Mouse (Mus musculus) heart, adult 10 weeks (tissue): ENCODE results near the gene Elk1. TPM values are rescaled to one million over a fixed set of nuclear protein-coding genes. Genes with fewer than 3 reads are reported as not detected.

Experiments
- polyA plus RNA-seq: library from polyadenylated mRNA; stranded (reverse); fragments of 350-450 nt; fragmentation: Illumina TruSeq; extraction: RNeasy Lipid Tissue Mini Kit (QIAGEN cat#74804); gene quantifications from one replicate; pipeline ENCODE4 v1.2.3, GENCODE M21; 2014; ENCODE audit warnings: low read depth, low replicate concordance

Elk1 gene
- polyA plus RNA-seq: 11.5 TPM

GRCm38 (mm10) chrX:20950191-20950880 is at the start of gene Elk1:
Gene Elk1, minus strand, starts transcription at chrX:20950608.

GRCm38 (mm10) chrX:20961477-20962378 is 11.3 kb upstream of the Elk1 start, which contains the start of gene Uxt:
Gene Uxt, minus strand, starts transcription at chrX:20962017.

GRCm38 (mm10) chrX:20931364-20931763 is 19.0 kb downstream of the Elk1 start, which contains the start of gene Cfp:
Gene Cfp, minus strand, starts transcription at chrX:20931555.

GRCm38 (mm10) chrX:20920844-20921364 is 29.5 kb downstream of the Elk1 start, which contains the start of gene Syn1:
Gene Syn1, minus strand, starts transcription at chrX:20921004.

Other genes with a start within 250 kb of the Elk1 start
- 7.5 TPM for gene Usp11, start 246.7 kb downstream of the Elk1 start, polyA plus RNA-seq
- 117 TPM for gene Araf, start 152.8 kb downstream of the Elk1 start, polyA plus RNA-seq
- 8.4 TPM for gene Timp1, start 80.4 kb downstream of the Elk1 start, polyA plus RNA-seq
- gene Syn1, start 29.6 kb downstream of the Elk1 start, polyA plus RNA-seq: 0.13 TPM
- gene Cfp, start 19.1 kb downstream of the Elk1 start, polyA plus RNA-seq: 12.5 TPM
- gene Uxt, start 11.4 kb upstream of the Elk1 start, polyA plus RNA-seq: 65.0 TPM
- gene Zfp182, start 111.7 kb upstream of the Elk1 start, polyA plus RNA-seq: 5.2 TPM
- gene Spaca5, start 117.8 kb upstream of the Elk1 start, polyA plus RNA-seq: not detected
- gene Zfp300, start 138.9 kb upstream of the Elk1 start, polyA plus RNA-seq: 0.18 TPM
- gene Ssxa1, start 165.2 kb upstream of the Elk1 start, polyA plus RNA-seq: not detected
- gene Gm21876, start 225.0 kb upstream of the Elk1 start, polyA plus RNA-seq: not detected